Mouse (Mus musculus): ENCODE measurements around the gene Aldh18a1. TPM values are rescaled to one million over a fixed set of nuclear protein-coding genes. Genes with fewer than 3 reads are reported as not detected.
A peak's percentile ranks its signal among the peaks of the same experiment; 100 is the strongest.

Aldh18a1 gene
- total and polyA plus RNA-seq, 3 experiments = 35.3 to 214 (median 89.7) TPM

DNA sequence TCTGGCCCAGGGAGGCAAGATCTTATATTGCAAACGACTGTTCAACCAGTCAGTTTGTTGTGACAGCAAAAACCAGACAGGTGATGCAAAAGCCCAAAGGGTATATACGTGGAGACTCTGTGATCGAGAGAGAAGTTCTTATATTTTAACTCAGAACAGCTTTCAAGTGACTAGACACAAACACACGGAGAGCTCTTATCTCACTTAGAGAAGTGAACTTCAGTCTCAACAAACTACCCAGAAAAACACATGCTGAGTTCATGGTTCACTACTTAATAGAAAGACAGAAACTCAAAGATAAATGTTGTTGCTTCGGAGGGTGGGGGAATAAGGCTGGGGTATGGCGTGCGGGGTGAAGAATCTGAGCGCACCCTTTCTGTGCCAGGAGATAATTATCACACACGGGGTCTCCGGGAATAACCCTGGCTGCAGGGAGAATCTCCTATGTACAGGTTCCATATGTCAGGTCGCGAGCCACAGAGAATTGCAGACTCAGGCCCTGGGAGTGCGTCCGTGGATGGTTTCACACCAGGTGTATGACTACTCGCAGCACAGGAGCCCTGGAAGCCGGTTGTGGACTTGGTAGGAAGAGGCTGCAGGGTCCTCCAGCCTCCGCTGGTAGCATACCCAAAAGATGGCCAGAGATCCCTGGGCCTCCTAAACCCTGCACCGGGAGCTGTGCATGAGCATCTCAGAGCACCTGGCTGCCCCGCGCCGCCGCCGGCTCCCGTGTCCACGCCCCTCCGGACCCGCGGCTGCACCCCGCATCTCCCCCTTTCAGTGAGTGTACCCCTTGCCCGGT, 571 bp downstream of the Aldh18a1 start:
- H3K27me3 ChIP-seq (ENCODE audit: control insufficient read depth in 1 of 2, insufficient read depth in 2 of 2, low read length in 2 of 2) = no peaks in the 10 kb centered on the region
- H3K4me3 ChIP-seq (ENCODE audit: control insufficient read depth in 1 of 2, insufficient read depth in 1 of 2, low read depth in 2 of 2, low read length in 2 of 2) = peak overlapping the region; percentile 13 to 85
- peak overlapping the region; percentile 74 for H3K9ac ChIP-seq (ENCODE audit: control insufficient read depth, low read depth, low read length, poor library complexity, severe bottlenecking)
- no peaks in the 10 kb centered on the region for H3K9me3 ChIP-seq (replicated peaks; ENCODE audit: insufficient read depth, low read length)
- H3K27ac ChIP-seq (ENCODE audit: control insufficient read depth, low read depth, low read length) = peak overlapping the region; percentile 75
- H3K79me2 ChIP-seq (ENCODE audit: control insufficient read depth, insufficient read depth, low read length, poor library complexity) = peaks cover 26% of the 10 kb centered on the region
- TF ChIP-seq SIN3A (IDR thresholded peaks at IDR 0.05; ENCODE audit: low read length) (peak; percentile 86), USF2 (IDR thresholded peaks at IDR 0.05; ENCODE audit: borderline replicate concordance in 1 of 2, insufficient read depth in 1 of 2, low read depth in 1 of 2, low read length in 2 of 2) (no peak), MAX (IDR thresholded peaks at IDR 0.05; ENCODE audit: low read length) (0 out of 2 replicates have a peak, but pooled peaks have one; percentile 9), MXI1 (IDR thresholded peaks at IDR 0.05; ENCODE audit: low read depth, low read length) (peak; percentile 89), GATA1 (IDR thresholded peaks at IDR 0.05; ENCODE audit: low read depth, low read length) (peak; percentile 42), MYC (IDR thresholded peaks at IDR 0.05; ENCODE audit: low read depth, low read length) (0 out of 2 replicates have a peak, but pooled peaks have one; percentile 36), MYB (IDR thresholded peaks at IDR 0.05; ENCODE audit: low read depth, low read length) (no peak)
- peaks cover 0 to 15% of the 10 kb centered on the region in 2 experiments; a peak in 2 of 4 replicates for H3K4me1 ChIP-seq (ENCODE audit: control insufficient read depth in 1 of 2, insufficient read depth in 2 of 2, low read length in 2 of 2)
- DNase-seq (ENCODE audit: low read depth, low spot score) = peak; percentile 65
- H3K36me3 ChIP-seq (ENCODE audit: control insufficient read depth in 1 of 2, insufficient read depth in 2 of 2, low read length in 2 of 2) = peaks cover 2 to 14% of the 10 kb centered on the region in 2 experiments

DNA sequence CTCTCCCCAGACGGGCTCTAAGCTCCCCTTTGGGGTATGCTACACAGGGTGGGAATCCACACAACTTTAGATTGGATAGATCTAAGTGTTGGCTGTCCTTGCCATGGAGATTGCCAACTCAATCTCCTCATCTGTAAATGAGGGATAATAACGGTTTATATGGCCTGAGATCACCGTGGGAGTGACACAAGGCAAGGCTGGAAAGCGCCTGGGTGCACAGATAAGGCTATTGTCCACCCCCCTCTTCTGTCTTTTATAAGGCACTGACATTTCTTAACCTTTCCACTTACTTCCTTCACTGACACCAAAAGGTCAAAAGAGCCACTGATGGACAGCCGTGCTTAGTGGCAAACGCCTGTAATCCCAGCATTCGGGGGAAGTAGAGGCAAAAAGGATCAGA, 1.4 kb downstream of the Aldh18a1 start:
- Histone ChIP-seq H3K79me2 (ENCODE audit: control insufficient read depth, insufficient read depth, low read length, poor library complexity) (peaks cover 26% of the 10 kb centered on the region), H3K27me3 (ENCODE audit: control insufficient read depth in 1 of 2, insufficient read depth in 2 of 2, low read length in 2 of 2) (no peaks in the 10 kb centered on the region), H3K27ac (ENCODE audit: control insufficient read depth, low read depth, low read length) (peak overlapping the region; percentile 75), H3K9ac (ENCODE audit: control insufficient read depth, low read depth, low read length, poor library complexity, severe bottlenecking) (peak overlapping the region; percentile 74), H3K4me3 (ENCODE audit: control insufficient read depth in 1 of 2, insufficient read depth in 1 of 2, low read depth in 2 of 2, low read length in 2 of 2) (peak overlapping the region; percentile 13 to 85), H3K4me1 (ENCODE audit: control insufficient read depth in 1 of 2, insufficient read depth in 2 of 2, low read length in 2 of 2) (peaks cover 0 to 15% of the 10 kb centered on the region in 2 experiments; a peak in 2 of 4 replicates), H3K36me3 (ENCODE audit: control insufficient read depth in 1 of 2, insufficient read depth in 2 of 2, low read length in 2 of 2) (peaks cover 4 to 14% of the 10 kb centered on the region in 2 experiments), H3K9me3 (replicated peaks; ENCODE audit: insufficient read depth, low read length) (no peaks in the 10 kb centered on the region)
- TF ChIP-seq EP300 (IDR thresholded peaks at IDR 0.05; ENCODE audit: low read depth in 1 of 2, low read length in 2 of 2) (peak in 1 of 2 experiments; percentile 70; a peak in 2 of 4 replicates), TBP (IDR thresholded peaks at IDR 0.05; ENCODE audit: low read depth, low read length) (peak; percentile 14; the same call in 1 of the 2 replicates), RCOR1 (IDR thresholded peaks at IDR 0.05; ENCODE audit: low read depth, low read length) (0 out of 2 replicates have a peak, but pooled peaks have one; percentile 2), ETS1 (IDR thresholded peaks at IDR 0.05; ENCODE audit: low read depth, low read length) (0 out of 2 replicates have a peak, but pooled peaks have one; percentile 29), POLR2AphosphoS5 (IDR thresholded peaks at IDR 0.05; ENCODE audit: borderline replicate concordance, low read depth, low read length) (no peak), TCF12 (IDR thresholded peaks at IDR 0.05; ENCODE audit: low read depth, low read length) (peak; percentile 41; the same call in 1 of the 2 replicates), GATA1 (IDR thresholded peaks at IDR 0.05; ENCODE audit: low read depth, low read length) (peak; percentile 61), TAL1 (IDR thresholded peaks at IDR 0.05; ENCODE audit: low read length) (peak; percentile 62), USF1 (IDR thresholded peaks at IDR 0.05; ENCODE audit: low read depth, low read length) (no peak), BHLHE40 (IDR thresholded peaks at IDR 0.05; ENCODE audit: borderline replicate concordance, low read depth, low read length) (no peak)
- DNase-seq (ENCODE audit: low read depth, low spot score) = peak; percentile 44

Data from MEL (cell line).